Mouse (Mus musculus) inflammation-experienced regulatory T-cells, adult 6 months (primary cell): ENCODE results near the gene Kansl1l. TPM values are rescaled to one million over a fixed set of nuclear protein-coding genes. Genes with fewer than 3 reads are reported as not detected.
"Not testable (repeated sequence)": the region's sequence is repeated elsewhere in the genome, so short reads cannot be mapped to it uniquely, and the experiment has no call there.

Experiments used
- ATAC-seq: one replicate; pipeline ENCODE4 v1.8.0; 2017
- polyA plus RNA-seq, 3 experiments: library from polyadenylated mRNA; unstranded; fragments of 100-300 nt; shearing (Covaris generic); gene quantifications; one replicate each; pipeline ENCODE4 v1.2.1; 2017

Gene Kansl1l
- polyA plus RNA-seq, 3 experiments from 2014 or later: 7.1 to 12.4 (median 11.1) TPM

- ATAC-seq: not testable (repeated sequence)
Measured at GRCm38 (mm10) chr1:66699630-66700029, 117.7 kb downstream of the Kansl1l start.

GRCm38 (mm10) chr1:66695296-66695695 lies 122.1 kb downstream of the Kansl1l start:
- no peak for ATAC-seq

DNA sequence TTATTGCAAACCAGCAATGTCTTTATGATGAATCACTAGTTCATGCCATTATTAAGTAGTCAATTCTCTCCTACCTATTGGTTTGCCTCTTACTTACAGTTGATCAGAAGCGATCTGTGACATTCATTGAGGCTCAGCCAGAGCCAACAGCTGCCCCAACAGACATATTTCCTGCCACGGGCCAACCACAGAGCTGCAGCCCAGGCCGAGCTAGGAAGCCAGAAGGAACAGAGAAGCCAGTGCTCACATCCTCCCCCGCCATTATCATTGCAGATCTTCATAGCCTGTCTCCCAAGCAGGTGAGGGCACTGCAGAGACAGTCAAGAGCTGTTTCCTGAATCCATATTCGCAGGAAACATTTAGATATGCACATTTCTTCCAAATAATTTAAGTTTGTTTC lies 123.1 kb downstream of the Kansl1l start:
- no peak for ATAC-seq

GRCm38 (mm10) chr1:66692780-66693392 lies 124.5 kb downstream of the Kansl1l start:
- ATAC-seq: no peak

DNA sequence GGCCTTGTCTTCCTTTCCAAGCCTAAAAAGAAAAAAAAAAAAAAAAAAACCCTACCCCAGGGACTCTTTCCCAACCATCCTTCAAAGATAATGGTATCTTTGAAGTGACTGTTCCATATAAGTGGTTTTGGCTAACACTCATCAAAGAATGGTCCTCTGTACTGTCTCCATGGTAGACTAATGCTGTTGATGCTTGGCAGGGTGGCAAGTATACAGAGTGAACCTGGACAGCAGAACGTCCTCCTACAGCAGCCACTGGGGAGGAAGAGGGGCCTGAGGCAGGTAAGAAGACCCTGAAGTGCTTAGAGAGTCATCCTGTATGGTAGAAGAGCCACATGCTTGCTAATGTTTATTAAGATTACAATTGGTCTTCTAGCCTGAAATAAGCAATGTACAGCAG lies 125.1 kb downstream of the Kansl1l start:
- no peak for ATAC-seq

GRCm38 (mm10) chr1:66691772-66692171 lies 125.6 kb downstream of the Kansl1l start:
- no peak for ATAC-seq

DNA sequence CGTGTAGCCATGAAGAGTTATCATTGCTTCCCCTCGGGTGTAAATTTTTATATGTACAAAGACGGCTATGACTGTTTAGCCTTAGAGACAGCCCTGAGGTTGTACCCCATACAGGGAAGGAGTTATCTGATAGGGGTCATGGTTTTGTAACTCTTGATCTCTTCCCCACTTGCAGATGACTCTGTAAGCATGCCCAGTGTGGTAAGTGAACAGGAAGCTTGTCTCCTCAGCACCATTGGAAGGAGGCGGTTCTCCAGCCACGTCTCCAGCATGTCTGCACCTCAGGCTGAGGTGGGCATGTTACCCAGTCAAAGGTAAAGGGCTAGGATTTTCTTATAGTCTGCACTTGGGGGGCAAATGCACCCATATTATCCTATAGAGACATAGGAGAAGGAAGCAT lies 134.4 kb downstream of the Kansl1l start:
- ATAC-seq: no peak

DNA sequence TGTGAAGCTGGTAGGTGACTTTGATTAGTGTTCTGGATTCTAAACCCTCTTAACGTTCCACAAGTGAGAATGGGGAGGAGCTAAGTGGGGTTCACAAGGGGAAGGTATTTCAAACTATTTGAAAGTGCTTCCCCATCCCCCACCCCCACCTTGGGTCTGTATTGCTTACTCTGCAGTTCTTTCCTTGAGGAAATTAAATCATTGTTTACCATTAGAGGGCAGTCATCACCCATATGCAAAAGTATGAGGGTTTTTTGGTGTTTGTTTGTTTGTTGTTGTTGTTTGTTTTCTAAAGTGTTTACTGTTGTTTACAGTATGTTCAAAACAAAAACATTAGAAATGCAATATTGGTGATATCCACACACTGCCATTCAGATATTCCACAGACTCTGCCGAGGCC lies 138.7 kb downstream of the Kansl1l start:
- no peak for ATAC-seq

DNA sequence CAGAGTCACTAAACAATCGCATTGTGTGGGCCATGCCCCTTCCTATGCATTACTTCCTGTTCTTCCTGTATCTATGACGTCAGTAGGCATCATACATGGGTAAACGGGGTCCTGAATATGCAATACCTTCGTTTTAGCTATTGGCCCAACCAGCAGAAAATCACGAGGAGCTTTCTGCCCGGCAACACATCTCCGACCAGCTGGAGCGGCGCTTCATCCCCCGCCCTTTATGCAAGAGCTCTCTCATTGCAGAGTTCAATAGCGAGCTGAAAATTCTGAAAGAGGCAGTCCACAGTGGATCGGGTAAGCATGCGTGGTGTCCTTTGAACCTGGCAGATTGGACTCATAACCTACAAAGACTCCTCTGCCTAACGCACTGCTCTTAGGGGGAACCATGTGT lies 139.4 kb downstream of the Kansl1l start:
- no peak for ATAC-seq

GRCm38 (mm10) chr1:66672812-66673211 lies 144.6 kb downstream of the Kansl1l start:
- ATAC-seq: no peak

- ATAC-seq: no peak
Measured at GRCm38 (mm10) chr1:66671475-66671874, 145.9 kb downstream of the Kansl1l start.

Other genes starting within 250 kb of the Kansl1l start
- gene Rpe, start 116.7 kb downstream of the Kansl1l start, polyA plus RNA-seq: 10 to 100 TPM; 46.1 to 76.7 (median 55.4) TPM
- gene Acadl, start 45.7 kb upstream of the Kansl1l start, polyA plus RNA-seq: 10 to 100 TPM; 37.6 to 77.4 (median 38.4) TPM
- not detected for gene Myl1, start 127.8 kb upstream of the Kansl1l start, polyA plus RNA-seq
- 10 to 100 TPM; 23.1 to 52.2 (median 35.8) TPM for gene Lancl1, start 221.3 kb upstream of the Kansl1l start, polyA plus RNA-seq